Mouse (Mus musculus) neutrophil, adult 59 days (primary cell): Measurements from ENCODE around the gene Prkg2. TPM values are rescaled to one million over a fixed set of nuclear protein-coding genes. Genes with fewer than 3 reads are reported as not detected.

ENCODE experiments used
- total RNA-seq, 2 experiments: library from RNA; stranded (reverse); gene quantifications; 1 replicate in 1 of 2; 2 replicates in 1 of 2; pipeline ENCODE4 v1.2.4; 2023

Prkg2 gene
- total RNA-seq: not detected

GRCm38 (mm10) chr5:99036596-99037441, at the start of gene Prkg2:
TSS of gene Prkg2 (minus strand) at chr5:99037351.

Other genes starting within 250 kb of the Prkg2 start
- under 1 TPM; 0.07 to 0.13 TPM for gene Bmp3, start 182.9 kb downstream of the Prkg2 start, total RNA-seq